Mouse (Mus musculus) cerebellum, adult 2 months (tissue): ENCODE data around the gene Phf2.

Source experiments
- CTCF ChIP-seq: fragments of 200-500 bp; IDR thresholded peaks from 2 replicates; pipeline ENCODE4 v1.5.1; 2011; ENCODE audit warnings: low read depth, mild to moderate bottlenecking, control low read depth, low read length, moderate library complexity, borderline replicate concordance; ENCODE audit not compliant: insufficient read depth
- POLR2A ChIP-seq: fragments of 200-500 bp; IDR thresholded peaks from 2 replicates; pipeline ENCODE4 v1.6.1; 2011; ENCODE audit warnings: low read length, control low read depth, borderline replicate concordance; ENCODE audit not compliant: insufficient read depth

GRCm38 (mm10) chr13:48890260-48890960 is 19.5 kb upstream of the Phf2 start:
- TF ChIP-seq CTCF (no peak), POLR2A (no peak)
